Mouse (Mus musculus): ENCODE measurements around the gene Arhgap8. TPM values are rescaled to one million over a fixed set of nuclear protein-coding genes. Genes with fewer than 3 reads are reported as not detected.

The Arhgap8 gene
- total RNA-seq (2015; ENCODE audit: low replicate concordance) (not detected in 2 replicates), total RNA-seq (2017; ENCODE audit: low replicate concordance) (not detected in 2 replicates)

DNA sequence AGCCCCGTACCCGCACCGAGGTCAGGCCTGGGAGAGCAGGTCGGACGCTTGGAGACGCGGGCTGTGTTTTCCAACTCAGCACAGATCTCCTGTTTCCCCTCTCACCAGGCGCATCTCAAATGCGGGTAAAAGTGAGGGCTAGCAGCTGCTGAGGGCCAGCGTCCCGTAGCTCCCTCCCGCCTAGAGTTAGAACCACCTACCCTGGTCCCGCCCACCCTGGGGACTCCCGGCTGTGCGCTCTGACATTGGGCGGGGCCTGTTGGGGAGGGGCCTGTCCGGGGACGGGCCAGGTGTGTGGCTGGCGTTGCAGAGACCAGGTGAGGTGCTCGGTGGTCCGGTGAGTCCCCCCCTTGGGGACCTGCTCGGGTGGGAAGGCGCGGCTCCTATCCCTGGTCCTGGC is at the start of gene Arhgap8:
TSS of gene Arhgap8 (plus strand) at position 262 of the 400 bp plus-strand sequence.
- no peak for ATAC-seq (replicated peaks; ENCODE audit: low FRiP score, poor library complexity, severe bottlenecking)

DNA sequence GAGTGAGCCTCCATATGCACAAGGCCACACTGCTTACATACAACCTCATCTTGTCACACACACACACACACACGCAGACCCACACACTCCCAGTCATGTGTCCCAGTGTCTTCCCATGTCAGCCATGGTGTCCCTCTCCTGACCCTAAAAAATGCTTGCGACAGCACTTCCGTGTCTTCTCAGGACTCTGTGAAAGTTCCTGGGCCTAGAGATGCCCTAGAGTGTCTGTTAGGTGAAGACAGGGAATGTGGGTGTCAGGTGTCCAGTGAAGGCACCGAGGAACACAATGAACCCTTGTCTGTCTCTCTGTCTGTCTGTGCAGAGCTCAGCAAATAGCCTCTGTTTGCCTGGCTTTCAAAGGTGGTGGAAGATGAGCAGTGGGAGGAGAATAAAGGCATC is 49.2 kb upstream of the Arhgap8 start:
- ATAC-seq (replicated peaks; ENCODE audit: low FRiP score, poor library complexity, severe bottlenecking): no peak

DNA sequence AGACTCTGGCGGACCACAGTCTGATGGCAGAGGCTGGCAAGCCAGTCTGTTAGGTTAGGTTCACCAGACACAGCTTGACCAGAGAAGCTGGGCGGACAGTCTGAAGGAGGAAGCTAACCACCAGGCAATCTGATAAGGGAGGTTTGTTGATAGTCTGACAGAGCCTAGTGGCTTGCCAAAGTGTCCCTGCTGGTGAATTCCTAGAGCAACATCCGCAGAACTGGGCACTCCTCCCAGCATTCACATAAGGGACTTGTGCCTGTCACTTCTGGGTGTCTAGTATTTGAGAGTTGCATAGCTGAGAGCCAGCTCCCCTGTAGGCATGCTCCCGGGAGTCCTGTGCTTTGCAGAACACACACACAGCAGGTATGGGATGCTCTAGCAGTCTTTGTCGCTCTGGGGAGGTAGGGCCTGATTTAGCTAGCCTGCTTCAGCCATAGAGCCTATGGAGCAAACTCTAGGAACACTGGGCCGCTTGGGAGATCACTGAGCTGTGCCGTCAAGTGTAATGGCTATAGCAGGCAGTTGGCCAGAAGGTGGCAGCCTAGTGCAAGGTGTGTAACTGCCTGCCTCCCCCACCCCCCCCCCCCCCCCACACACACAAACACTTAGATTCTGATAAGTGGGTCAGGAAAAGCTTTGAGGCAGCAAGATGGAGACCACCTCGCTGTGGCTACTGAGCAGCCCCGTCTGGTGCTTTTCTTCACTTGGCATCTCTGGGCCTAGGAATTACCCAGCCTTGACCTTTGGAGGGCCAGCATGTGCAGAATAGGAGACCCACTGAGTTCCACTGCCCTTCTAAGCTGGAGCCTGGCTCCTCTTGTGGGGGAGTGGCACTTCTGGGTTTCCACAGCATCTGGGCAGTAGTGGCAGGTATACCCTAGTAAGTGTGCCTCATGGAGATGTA is 48.2 kb upstream of the Arhgap8 start:
- ATAC-seq (replicated peaks; ENCODE audit: low FRiP score, poor library complexity, severe bottlenecking): no peak

DNA sequence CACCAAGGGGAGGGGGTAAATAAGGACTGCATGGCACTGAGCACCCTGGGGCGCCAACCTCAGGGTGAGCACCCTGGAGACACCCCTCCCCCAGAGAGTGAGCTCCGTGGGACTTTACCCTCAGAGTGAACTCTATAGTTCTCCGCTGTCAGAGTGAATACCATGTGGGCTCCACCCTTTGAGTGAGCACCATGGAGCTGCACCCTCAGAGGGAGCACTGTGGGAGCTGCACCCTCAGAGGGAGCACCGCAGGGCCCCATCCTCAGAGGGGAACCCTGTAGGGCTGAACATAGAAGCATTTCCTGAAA is 47.6 kb upstream of the Arhgap8 start:
- ATAC-seq (replicated peaks; ENCODE audit: low FRiP score, poor library complexity, severe bottlenecking): no peak

- ATAC-seq (replicated peaks; ENCODE audit: low FRiP score, poor library complexity, severe bottlenecking): no peak
Measured at GRCm38 (mm10) chr15:84672616-84673015, 47.2 kb upstream of the Arhgap8 start.

- no peak for ATAC-seq (replicated peaks; ENCODE audit: low FRiP score, poor library complexity, severe bottlenecking)
Measured at GRCm38 (mm10) chr15:84674329-84675067, 45.4 kb upstream of the Arhgap8 start.

GRCm38 (mm10) chr15:84675317-84675716 is 44.5 kb upstream of the Arhgap8 start:
- no peak for ATAC-seq (replicated peaks; ENCODE audit: low FRiP score, poor library complexity, severe bottlenecking)

DNA sequence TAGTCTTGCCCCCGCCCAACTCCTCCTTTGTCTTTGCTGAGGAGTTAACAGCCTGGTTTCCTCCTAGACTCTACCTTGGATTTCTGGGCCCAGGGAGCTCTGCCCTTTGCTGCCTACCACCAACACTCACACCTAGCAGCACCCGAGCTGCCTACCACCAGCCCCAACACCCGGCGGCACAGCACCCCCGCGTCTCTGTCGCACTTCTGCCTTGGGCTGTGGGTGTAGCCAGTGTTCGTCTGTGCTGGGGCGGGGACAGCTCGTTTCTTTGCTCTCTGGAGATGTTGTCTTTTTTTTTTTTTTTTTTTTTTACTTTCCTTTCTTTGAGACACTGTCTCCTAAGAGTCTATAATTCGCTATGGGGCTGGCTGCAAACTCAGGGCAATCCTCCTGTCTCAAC is 41.9 kb upstream of the Arhgap8 start:
- ATAC-seq (replicated peaks; ENCODE audit: low FRiP score, poor library complexity, severe bottlenecking): no peak

GRCm38 (mm10) chr15:84679090-84679489 is 40.8 kb upstream of the Arhgap8 start:
- ATAC-seq (replicated peaks; ENCODE audit: low FRiP score, poor library complexity, severe bottlenecking): no peak

DNA sequence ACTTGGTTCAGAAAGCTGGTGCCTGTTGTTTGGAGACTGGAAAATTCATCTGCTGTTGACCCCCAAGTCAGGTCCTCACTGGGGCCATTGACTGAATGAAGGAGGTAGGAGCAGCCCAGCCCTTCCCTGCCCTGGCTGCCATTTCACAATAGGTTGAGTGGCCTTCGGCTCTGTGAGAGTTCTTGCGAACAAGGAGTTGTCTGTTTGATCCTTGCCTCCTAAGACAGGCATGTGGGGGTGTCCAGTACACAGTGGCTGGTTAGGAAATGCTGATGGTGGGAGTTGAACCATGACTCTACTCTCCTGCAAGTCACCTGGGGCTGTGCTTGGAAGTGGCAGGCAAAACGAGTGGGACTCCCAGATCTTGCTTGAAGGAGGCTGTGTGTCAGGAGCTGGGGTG is 40.1 kb upstream of the Arhgap8 start:
- no peak for ATAC-seq (replicated peaks; ENCODE audit: low FRiP score, poor library complexity, severe bottlenecking)

DNA sequence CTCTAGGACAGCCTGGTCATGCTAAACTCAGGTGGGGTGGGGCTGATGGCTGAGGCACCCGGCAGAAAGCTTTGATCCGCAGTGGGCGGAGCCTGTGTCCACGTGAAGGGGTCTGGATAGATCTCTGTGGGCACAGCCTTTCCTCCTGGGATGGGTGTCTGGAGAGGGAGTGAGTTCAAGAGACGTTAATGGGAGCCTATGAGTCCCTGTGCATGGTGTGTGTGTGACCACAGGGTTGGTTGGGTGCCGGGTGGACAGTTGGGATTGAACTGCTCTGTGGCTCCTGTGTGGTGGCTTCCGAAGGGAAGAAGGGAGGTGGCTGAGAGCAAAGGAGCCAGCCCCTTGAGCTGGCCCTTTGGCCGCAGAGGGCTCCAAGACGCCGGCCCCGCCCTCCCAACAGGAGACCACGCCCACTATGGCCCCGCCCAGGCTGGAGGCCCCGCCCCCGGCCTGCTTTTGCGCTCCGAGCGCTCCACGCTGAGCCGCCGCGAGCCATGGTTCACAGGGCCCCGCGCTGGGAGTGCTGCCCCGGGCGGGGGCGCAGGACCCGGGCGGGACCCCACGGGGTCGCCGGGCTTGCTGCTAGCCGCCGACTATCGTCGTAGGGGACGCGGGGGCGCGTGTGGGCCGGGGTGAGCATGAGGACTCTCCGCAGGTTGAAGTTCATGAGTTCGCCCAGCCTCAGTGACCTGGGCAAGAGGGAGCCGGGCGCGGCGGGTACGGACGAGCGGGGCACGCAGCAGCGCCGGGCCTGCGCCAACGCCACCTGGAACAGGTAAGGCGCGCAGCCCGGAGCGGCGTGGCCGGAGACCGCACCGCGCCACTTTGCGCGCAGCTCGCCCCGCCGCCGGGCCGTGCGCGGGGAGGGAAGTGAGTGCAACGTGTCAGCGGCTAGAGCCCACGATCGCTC is 39.1 kb upstream of the Arhgap8 start:
- 0 out of 2 replicates have a peak, but pooled peaks have one; percentile 32 for ATAC-seq (replicated peaks; ENCODE audit: low FRiP score, poor library complexity, severe bottlenecking)

DNA sequence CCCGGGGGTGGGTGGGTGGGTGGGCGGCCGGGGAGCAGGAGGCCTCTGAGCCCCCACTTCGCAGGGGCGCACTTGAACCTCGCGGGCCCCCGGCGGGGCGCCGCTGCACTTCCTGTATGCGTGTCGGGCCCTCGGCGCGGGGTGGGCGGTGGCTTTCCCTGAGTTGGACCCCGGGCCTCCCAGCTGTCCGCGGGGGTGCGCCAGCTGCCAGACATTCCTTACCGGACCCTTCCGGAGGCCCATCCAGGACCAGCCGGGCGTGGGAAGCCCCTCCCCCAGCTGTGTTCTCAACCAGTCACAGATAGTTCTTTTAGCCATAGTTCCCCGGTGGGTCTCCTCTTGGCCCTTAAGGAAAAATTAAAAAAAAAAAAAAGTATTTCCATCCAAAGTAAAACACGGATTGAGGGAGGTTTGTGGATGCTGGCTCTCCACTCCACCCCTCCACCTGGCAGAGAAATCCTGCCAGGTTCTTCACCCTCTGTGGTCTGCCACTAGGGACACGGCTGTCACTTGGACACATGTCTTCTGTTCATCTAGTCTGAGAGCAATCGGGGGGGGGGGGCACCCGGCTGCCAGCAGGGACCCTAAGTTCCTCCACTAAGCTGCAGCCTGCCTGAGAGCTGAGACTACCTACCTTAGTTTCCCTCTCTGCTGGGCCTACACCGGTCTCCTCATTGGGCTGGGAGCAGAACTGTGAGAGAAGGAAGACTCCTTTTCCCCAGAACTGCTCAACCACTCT is 38.2 kb upstream of the Arhgap8 start:
- no peak for ATAC-seq (replicated peaks; ENCODE audit: low FRiP score, poor library complexity, severe bottlenecking)

GRCm38 (mm10) chr15:84682206-84682605 is 37.6 kb upstream of the Arhgap8 start:
- ATAC-seq (replicated peaks; ENCODE audit: low FRiP score, poor library complexity, severe bottlenecking): no peak

GRCm38 (mm10) chr15:84682821-84683220 is 37.0 kb upstream of the Arhgap8 start:
- ATAC-seq (replicated peaks; ENCODE audit: low FRiP score, poor library complexity, severe bottlenecking): no peak

DNA sequence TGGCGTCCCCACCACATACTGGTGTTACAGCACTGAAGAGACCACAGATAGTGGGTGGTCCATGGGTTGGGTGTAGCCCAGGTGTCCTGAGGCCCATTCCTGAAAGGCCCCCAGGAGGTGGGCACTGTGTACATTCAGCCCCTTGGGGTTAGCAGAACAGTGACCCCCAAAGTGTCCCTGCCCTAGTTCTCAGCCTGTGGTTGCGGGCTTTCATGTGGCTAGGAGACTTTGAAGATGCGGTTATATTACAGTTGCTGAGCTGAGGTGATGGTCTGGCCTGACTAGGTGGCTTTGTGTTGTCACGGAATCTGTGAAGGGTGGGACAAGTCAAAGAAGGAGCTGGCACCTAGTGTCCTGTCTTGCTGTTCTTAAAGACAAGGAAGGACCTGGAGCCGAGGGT is 35.3 kb upstream of the Arhgap8 start:
- no peak for ATAC-seq (replicated peaks; ENCODE audit: low FRiP score, poor library complexity, severe bottlenecking)

- ATAC-seq (replicated peaks; ENCODE audit: low FRiP score, poor library complexity, severe bottlenecking): no peak
Measured at GRCm38 (mm10) chr15:84685417-84685816, 34.4 kb upstream of the Arhgap8 start.

- ATAC-seq (replicated peaks; ENCODE audit: low FRiP score, poor library complexity, severe bottlenecking): no peak
Measured at GRCm38 (mm10) chr15:84687904-84688303, 31.9 kb upstream of the Arhgap8 start.

DNA sequence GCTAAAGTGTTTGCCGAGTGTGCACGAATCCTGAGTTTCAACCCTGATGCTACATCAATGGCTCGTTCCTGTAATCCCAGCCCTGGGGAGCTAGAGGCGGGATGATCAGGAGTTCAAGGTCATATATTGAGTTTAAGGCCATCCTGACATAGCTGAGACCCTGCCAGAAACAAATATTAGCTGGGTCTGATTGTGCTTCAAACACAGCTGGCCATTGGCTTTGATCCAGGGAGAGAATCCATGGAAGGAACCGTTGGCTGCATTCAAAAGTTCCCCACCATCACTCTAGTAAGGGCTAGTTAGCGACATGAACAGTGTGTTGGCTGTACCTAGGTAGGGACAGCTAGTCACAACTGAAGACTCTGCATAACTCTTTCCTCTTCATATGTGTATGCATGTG is 30.5 kb upstream of the Arhgap8 start:
- ATAC-seq (replicated peaks; ENCODE audit: low FRiP score, poor library complexity, severe bottlenecking): no peak

DNA sequence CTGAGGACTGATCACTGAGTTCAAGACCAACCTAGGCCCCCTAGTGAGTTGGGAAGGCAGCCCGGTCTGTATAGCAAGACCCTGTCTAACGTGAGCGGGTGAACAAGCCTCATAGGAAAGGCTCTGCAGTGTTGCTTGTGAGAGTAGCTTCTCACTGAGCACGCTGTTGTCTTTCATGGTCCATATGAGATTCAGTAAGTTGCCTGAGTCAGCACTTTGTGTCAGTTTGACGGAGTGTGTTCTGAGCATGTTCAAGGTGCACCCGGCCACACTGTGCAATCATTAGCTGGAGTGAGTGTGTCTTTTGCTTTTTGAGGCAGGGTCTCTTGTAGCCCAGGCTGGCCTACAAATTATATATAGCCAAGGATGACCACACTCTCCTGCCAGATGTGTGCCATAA is 28.3 kb upstream of the Arhgap8 start:
- ATAC-seq (replicated peaks; ENCODE audit: low FRiP score, poor library complexity, severe bottlenecking): no peak

All from erythroblast, adult 5-6 weeks (primary cell).